Mouse (Mus musculus): ENCODE measurements around the gene Nhlh1. TPM values are rescaled to one million over a fixed set of nuclear protein-coding genes. Genes with fewer than 3 reads are reported as not detected.

Nhlh1 gene
- total RNA-seq, 4 experiments from 2014 or later = 0.14 to 0.70 (median 0.24) TPM

GRCm38 (mm10) chr1:172053541-172054440 lies 3.6 kb downstream of the Nhlh1 start:
- DNase-seq (ENCODE audit: low spot score in 2 of 2) = peak in 1 of 2 experiments; percentile 37

GRCm38 (mm10) chr1:172052766-172053279 lies 4.5 kb downstream of the Nhlh1 start:
- no peak for DNase-seq (ENCODE audit: low spot score in 2 of 2)

GRCm38 (mm10) chr1:172049131-172049782 lies 8.1 kb downstream of the Nhlh1 start:
- DNase-seq (ENCODE audit: low spot score in 2 of 2) = no peak

- no peak for DNase-seq (ENCODE audit: low spot score in 2 of 2)
These were observed 9.1 kb downstream of the Nhlh1 start for GRCm38 (mm10) chr1:172048241-172048734.

- peak in 1 of 2 experiments; percentile 50 for DNase-seq (ENCODE audit: low spot score in 2 of 2)
These were observed 10.4 kb downstream of the Nhlh1 start for GRCm38 (mm10) chr1:172046938-172047337.

- no peak for DNase-seq (ENCODE audit: low spot score in 2 of 2)
These were observed 11.0 kb downstream of the Nhlh1 start for GRCm38 (mm10) chr1:172046410-172046809.

- no peak for DNase-seq (ENCODE audit: low spot score in 2 of 2)
These were observed 27.5 kb downstream of the Nhlh1 start for GRCm38 (mm10) chr1:172029914-172030313.

GRCm38 (mm10) chr1:172028394-172029275 lies 28.7 kb downstream of the Nhlh1 start, which contains the start of gene Vangl2:
TSS of gene Vangl2 (minus strand) at chr1:172028444.
- no peak for DNase-seq (ENCODE audit: low spot score in 2 of 2)

- no peak for DNase-seq (ENCODE audit: low spot score in 2 of 2)
These were observed 29.6 kb downstream of the Nhlh1 start for GRCm38 (mm10) chr1:172027809-172028102.

- peak; percentile 57 to 70 for DNase-seq (ENCODE audit: low spot score in 2 of 2)
These were observed 30.2 kb downstream of the Nhlh1 start for GRCm38 (mm10) chr1:172027010-172027808.

- DNase-seq (ENCODE audit: low spot score in 2 of 2) = no peak
These were observed 31.0 kb downstream of the Nhlh1 start for GRCm38 (mm10) chr1:172026201-172026901.

GRCm38 (mm10) chr1:172025201-172025904 lies 32.0 kb downstream of the Nhlh1 start:
- DNase-seq (ENCODE audit: low spot score in 2 of 2) = no peak

- no peak for DNase-seq (ENCODE audit: low spot score in 2 of 2)
These were observed 33.1 kb downstream of the Nhlh1 start for GRCm38 (mm10) chr1:172024140-172024895.

GRCm38 (mm10) chr1:172019863-172020521 lies 37.4 kb downstream of the Nhlh1 start:
- no peak for DNase-seq (ENCODE audit: low spot score in 2 of 2)

GRCm38 (mm10) chr1:172019339-172019738 lies 38.0 kb downstream of the Nhlh1 start:
- no peak for DNase-seq (ENCODE audit: low spot score in 2 of 2)

- no peak for DNase-seq (ENCODE audit: low spot score in 2 of 2)
These were observed 38.7 kb downstream of the Nhlh1 start for GRCm38 (mm10) chr1:172018336-172019311.
